Mouse (Mus musculus) c-Kit-positive CD71-negative TER-119-negative erythroid progenitor cells, embryonic 14.5 days (primary cell): Measurements from ENCODE around the gene Dennd6a.
"Not testable (repeated sequence)": the region's sequence is repeated elsewhere in the genome, so short reads cannot be mapped to it uniquely, and the experiment has no call there.

Source experiments
- DNase-seq: peaks from one replicate; pipeline ENCODE4 v3.0.0-alpha.2; 2013; ENCODE audit warnings: low read depth

Dennd6a gene

GRCm38 (mm10) chr14:26573556-26573955 lies at the start of gene Dennd6a:
Dennd6a (plus strand) TSS chr14:26573856.
- DNase-seq: not testable (repeated sequence)

GRCm38 (mm10) chr14:26525955-26526354 lies 47.7 kb upstream of the Dennd6a start:
- no peak for DNase-seq

GRCm38 (mm10) chr14:26528296-26528695 lies 45.4 kb upstream of the Dennd6a start:
- DNase-seq: no peak

- DNase-seq: no peak
Measured at GRCm38 (mm10) chr14:26530350-26530749, 43.3 kb upstream of the Dennd6a start.

GRCm38 (mm10) chr14:26531410-26532313 lies 42.0 kb upstream of the Dennd6a start:
- no peak for DNase-seq

- DNase-seq: no peak
Measured at GRCm38 (mm10) chr14:26532752-26533151, 40.9 kb upstream of the Dennd6a start.

- no peak for DNase-seq
Measured at GRCm38 (mm10) chr14:26533267-26533666, 40.4 kb upstream of the Dennd6a start.

- DNase-seq: peak; percentile 46
Measured at GRCm38 (mm10) chr14:26533821-26534756, 39.6 kb upstream of the Dennd6a start.

GRCm38 (mm10) chr14:26534757-26535479 lies 38.7 kb upstream of the Dennd6a start, which contains the start of gene Slmap:
Slmap (minus strand) TSS chr14:26534931.
- peak; percentile 100 for DNase-seq

GRCm38 (mm10) chr14:26539241-26539640 lies 34.4 kb upstream of the Dennd6a start:
- DNase-seq: no peak

- no peak for DNase-seq
Measured at GRCm38 (mm10) chr14:26540577-26540976, 33.1 kb upstream of the Dennd6a start.

- no peak for DNase-seq
Measured at GRCm38 (mm10) chr14:26542136-26542535, 31.5 kb upstream of the Dennd6a start.

- DNase-seq: no peak
Measured at GRCm38 (mm10) chr14:26547516-26548488, 25.9 kb upstream of the Dennd6a start.

GRCm38 (mm10) chr14:26550712-26551111 lies 22.9 kb upstream of the Dennd6a start:
- no peak for DNase-seq

GRCm38 (mm10) chr14:26552441-26552840 lies 21.2 kb upstream of the Dennd6a start:
- DNase-seq: no peak

- no peak for DNase-seq
Measured at GRCm38 (mm10) chr14:26552853-26553252, 20.8 kb upstream of the Dennd6a start.

GRCm38 (mm10) chr14:26557581-26557980 lies 16.1 kb upstream of the Dennd6a start:
- DNase-seq: no peak

- DNase-seq: no peak
Measured at GRCm38 (mm10) chr14:26558536-26558935, 15.1 kb upstream of the Dennd6a start.

GRCm38 (mm10) chr14:26562247-26562646 lies 11.4 kb upstream of the Dennd6a start:
- no peak for DNase-seq

GRCm38 (mm10) chr14:26569880-26570279 lies 3.8 kb upstream of the Dennd6a start:
- DNase-seq: no peak
